Mouse (Mus musculus) midbrain, embryonic 15.5 days (tissue): ENCODE data around the gene Trim30a. TPM values are rescaled to one million over a fixed set of nuclear protein-coding genes. Genes with fewer than 3 reads are reported as not detected.
"Not testable (repeated sequence)": the region's sequence is repeated elsewhere in the genome, so short reads cannot be mapped to it uniquely, and the experiment has no call there.

Experiments
- ATAC-seq: fragments of 200-750 bp; cut with Nextera tagmentation; replicated peaks from 2 replicates; pipeline ENCODE4 v1.8.0; 2017; ENCODE audit warnings: moderate TSS enrichment
- H3K27ac ChIP-seq: fragments of 300-500 bp; sonication (generic); 2 replicates; pipeline ENCODE4 v1.5.1; 2015; ENCODE audit warnings: mild to moderate bottlenecking, inconsistent platforms
- H3K27me3 ChIP-seq: fragments of 300-500 bp; sonication (generic); replicated peaks from 2 replicates; pipeline ENCODE4 v1.6.1; 2015; ENCODE audit warnings: inconsistent platforms
- H3K36me3 ChIP-seq: fragments of 300-500 bp; sonication (generic); replicated peaks from 2 replicates; pipeline ENCODE4 v1.6.1; 2015; ENCODE audit warnings: inconsistent platforms
- H3K4me1 ChIP-seq: fragments of 300-500 bp; sonication (generic); 2 replicates; pipeline ENCODE4 v1.6.1; 2015; ENCODE audit warnings: inconsistent platforms
- H3K4me2 ChIP-seq: fragments of 300-500 bp; sonication (generic); 2 replicates; pipeline ENCODE4 v1.6.1; 2015; ENCODE audit warnings: inconsistent platforms, mild to moderate bottlenecking, moderate library complexity
- H3K4me3 ChIP-seq: fragments of 300-500 bp; sonication (generic); 2 replicates; pipeline ENCODE4 v1.5.1; 2015; ENCODE audit warnings: mild to moderate bottlenecking, inconsistent platforms
- H3K9ac ChIP-seq: fragments of 300-500 bp; sonication (generic); 2 replicates; pipeline ENCODE4 v1.6.1; 2015; ENCODE audit warnings: mild to moderate bottlenecking, inconsistent platforms
- H3K9me3 ChIP-seq: fragments of 300-500 bp; sonication (generic); 2 replicates; pipeline ENCODE4 v1.6.1; 2016; ENCODE audit warnings: inconsistent platforms
- WGBS: fragments of 180-500 bp; shearing (Covaris S2); methylation state at CpG from one replicate; pipeline ENCODE4 v1.1.7; 2015; ENCODE audit warnings: mixed read lengths; 5-methylcytosine and 5-hydroxymethylcytosine counted together
- polyA plus RNA-seq: library from polyadenylated mRNA; unstranded; fragments of >200 nt; fragmentation: Nextera tagmentation; extraction: Ambion mirVana; gene quantifications from 2 replicates; pipeline ENCODE4 v1.2.1, GENCODE M21; 2015

The Trim30a gene
- 0.80 and 0.92 TPM in 2 replicates for polyA plus RNA-seq

- no peak within 1 kb of the TSS for H3K4me2 ChIP-seq
- H3K4me1 ChIP-seq = no peaks in the 10 kb centered on the region
- 87% methylated on average over 3 of the region's 3 CpGs for WGBS
Measured at GRCm38 (mm10) chr7:104465065-104465744, at the start of gene Trim30a. Trim30a (minus strand) TSS chr7:104465193.

GRCm38 (mm10) chr7:104507421-104508065 is 42.5 kb upstream of the Trim30a start, which contains the start of gene Trim30d:
Trim30d (minus strand) TSS chr7:104507849.
- not testable (repeated sequence) for ATAC-seq, H3K9me3 ChIP-seq, H3K4me2 ChIP-seq, H3K36me3 ChIP-seq, H3K9ac ChIP-seq, H3K27me3 ChIP-seq, H3K4me1 ChIP-seq, H3K4me3 ChIP-seq, H3K27ac ChIP-seq

More at GRCm38 (mm10) chr7:104465065-104465744, at the start of gene Trim30a:
- no peak for ATAC-seq
- H3K36me3 ChIP-seq = no peaks in the 10 kb centered on the region
- no peak within 1 kb of the TSS for H3K27ac ChIP-seq
- no peak within 1 kb of the TSS for H3K9ac ChIP-seq
- H3K27me3 ChIP-seq = no peaks in the 10 kb centered on the region
- no peak within 1 kb of the TSS for H3K4me3 ChIP-seq
- H3K9me3 ChIP-seq = no peaks in the 10 kb centered on the region

GRCm38 (mm10) chr7:104501589-104502371 is 36.8 kb upstream of the Trim30a start:
- Histone ChIP-seq H3K9me3 (no peaks in the 10 kb centered on the region), H3K9ac (peak overlapping the region; percentile 28; the same call in 1 of the 2 replicates), H3K4me3 (peak overlapping the region; percentile 52), H3K4me1 (no peaks in the 10 kb centered on the region), H3K4me2 (peak overlapping the region; percentile 56), H3K36me3 (no peaks in the 10 kb centered on the region), H3K27me3 (0 out of 2 replicates have a peak, but pooled peaks cover 4% of the 10 kb centered on the region), H3K27ac (no peak overlapping the region)
- ATAC-seq = peak; percentile 96
- WGBS = 2% methylated on average over 55 of the region's 59 CpGs

- ATAC-seq, H3K4me3 ChIP-seq, H3K27ac ChIP-seq, H3K4me2 ChIP-seq, H3K9me3 ChIP-seq, H3K27me3 ChIP-seq, H3K36me3 ChIP-seq, H3K4me1 ChIP-seq, H3K9ac ChIP-seq: not testable (repeated sequence)
- WGBS = 79% methylated on average over 6 of the region's 6 CpGs
Measured at GRCm38 (mm10) chr7:104501186-104501585, 36.2 kb upstream of the Trim30a start.

GRCm38 (mm10) chr7:104499464-104499863 is 34.5 kb upstream of the Trim30a start:
- not testable (repeated sequence) for H3K9me3 ChIP-seq, H3K4me2 ChIP-seq, H3K27ac ChIP-seq, H3K4me3 ChIP-seq, H3K9ac ChIP-seq, H3K4me1 ChIP-seq, H3K36me3 ChIP-seq, H3K27me3 ChIP-seq
- peak; percentile 45 for ATAC-seq
- WGBS = 63% methylated on average over 7 of the region's 8 CpGs

- WGBS = 87% methylated on average over 2 of the region's 2 CpGs
- Histone ChIP-seq H3K4me3 (no peak overlapping the region), H3K9ac (no peak overlapping the region), H3K4me1 (no peaks in the 10 kb centered on the region), H3K27ac (no peak overlapping the region), H3K9me3 (no peaks in the 10 kb centered on the region), H3K27me3 (no peaks in the 10 kb centered on the region), H3K4me2 (no peak overlapping the region), H3K36me3 (no peaks in the 10 kb centered on the region)
- ATAC-seq = no peak
Measured at GRCm38 (mm10) chr7:104445961-104446645, 18.9 kb downstream of the Trim30a start.

GRCm38 (mm10) chr7:104404460-104404950 is 60.5 kb downstream of the Trim30a start:
- Histone ChIP-seq H3K9ac (no peak overlapping the region), H3K9me3 (no peaks in the 10 kb centered on the region), H3K27me3 (no peaks in the 10 kb centered on the region), H3K4me3 (no peak overlapping the region), H3K4me2 (no peak overlapping the region), H3K4me1 (no peaks in the 10 kb centered on the region), H3K36me3 (no peaks in the 10 kb centered on the region), H3K27ac (no peak overlapping the region)
- no peak for ATAC-seq
- WGBS = 96% methylated on average over 3 of the region's 3 CpGs

- Histone ChIP-seq H3K4me3 (no peak overlapping the region), H3K9ac (no peak overlapping the region), H3K36me3 (no peaks in the 10 kb centered on the region), H3K4me2 (no peak overlapping the region), H3K9me3 (no peaks in the 10 kb centered on the region), H3K4me1 (no peaks in the 10 kb centered on the region), H3K27ac (no peak overlapping the region), H3K27me3 (no peaks in the 10 kb centered on the region)
- no peak for ATAC-seq
Measured at GRCm38 (mm10) chr7:104401140-104401539, 63.9 kb downstream of the Trim30a start.

GRCm38 (mm10) chr7:104400698-104401097 is 64.3 kb downstream of the Trim30a start, which contains the start of gene Trim30c:
Trim30c (minus strand) TSS chr7:104400837.
- no peak within 1 kb of the TSS for H3K4me2 ChIP-seq
- H3K27ac ChIP-seq = no peak within 1 kb of the TSS
- no peaks in the 10 kb centered on the region for H3K9me3 ChIP-seq
- H3K4me3 ChIP-seq = no peak within 1 kb of the TSS
- H3K36me3 ChIP-seq = no peaks in the 10 kb centered on the region
- 66% methylated on average over 1 of the region's 1 CpGs for WGBS
- H3K27me3 ChIP-seq = no peaks in the 10 kb centered on the region
- no peak for ATAC-seq
- no peak within 1 kb of the TSS for H3K9ac ChIP-seq
- H3K4me1 ChIP-seq = no peaks in the 10 kb centered on the region

- WGBS = 78% methylated on average over 1 of the region's 1 CpGs
- Histone ChIP-seq H3K4me3 (no peak overlapping the region), H3K27ac (no peak overlapping the region), H3K9ac (no peak overlapping the region), H3K4me2 (no peak overlapping the region), H3K9me3 (no peaks in the 10 kb centered on the region), H3K27me3 (no peaks in the 10 kb centered on the region), H3K4me1 (no peaks in the 10 kb centered on the region), H3K36me3 (no peaks in the 10 kb centered on the region)
- ATAC-seq = no peak
Measured at GRCm38 (mm10) chr7:104398492-104398891, 66.5 kb downstream of the Trim30a start.

- WGBS = 78% methylated on average over 1 of the region's 1 CpGs
- H3K27ac ChIP-seq = no peak within 1 kb of the TSS
- H3K9ac ChIP-seq = no peak within 1 kb of the TSS
- no peaks in the 10 kb centered on the region for H3K36me3 ChIP-seq
- no peak for ATAC-seq
- no peaks in the 10 kb centered on the region for H3K9me3 ChIP-seq
- no peaks in the 10 kb centered on the region for H3K4me1 ChIP-seq
- H3K27me3 ChIP-seq = no peaks in the 10 kb centered on the region
- H3K4me3 ChIP-seq = no peak within 1 kb of the TSS
- no peak within 1 kb of the TSS for H3K4me2 ChIP-seq
Measured at GRCm38 (mm10) chr7:104369736-104370414, 95.1 kb downstream of the Trim30a start, which contains the start of gene Trim30b. Trim30b (minus strand) TSS chr7:104369884.
